Mouse (Mus musculus): ENCODE results near the gene Med31.
"Not testable (repeated sequence)": the region's sequence is repeated elsewhere in the genome, so short reads cannot be mapped to it uniquely, and the experiment has no call there.

Gene Med31

GRCm38 (mm10) chr11:72196506-72196905, 18.9 kb downstream of the Med31 start:
- no peak for DNase-seq

GRCm38 (mm10) chr11:72194259-72194658, 21.1 kb downstream of the Med31 start:
- DNase-seq = no peak

- DNase-seq = no peak
These were observed 24.5 kb downstream of the Med31 start for GRCm38 (mm10) chr11:72190857-72191256.

- no peak for DNase-seq
These were observed 31.1 kb downstream of the Med31 start for GRCm38 (mm10) chr11:72184252-72184651.

- DNase-seq = no peak
These were observed 34.3 kb downstream of the Med31 start for GRCm38 (mm10) chr11:72181136-72181535.

- DNase-seq = no peak
These were observed 34.8 kb downstream of the Med31 start for GRCm38 (mm10) chr11:72180556-72180955.

GRCm38 (mm10) chr11:72176553-72176952, 38.8 kb downstream of the Med31 start:
- DNase-seq = no peak

- no peak for DNase-seq
These were observed 39.4 kb downstream of the Med31 start for GRCm38 (mm10) chr11:72175966-72176365.

- DNase-seq = no peak
These were observed 40.7 kb downstream of the Med31 start for GRCm38 (mm10) chr11:72174721-72175120.

- no peak for DNase-seq
These were observed 41.9 kb downstream of the Med31 start for GRCm38 (mm10) chr11:72173506-72173905.

GRCm38 (mm10) chr11:72171906-72172305, 43.5 kb downstream of the Med31 start:
- DNase-seq = not testable (repeated sequence)

- DNase-seq = no peak
These were observed 45.5 kb downstream of the Med31 start for GRCm38 (mm10) chr11:72169871-72170270.

GRCm38 (mm10) chr11:72163198-72163597, 52.2 kb downstream of the Med31 start:
- DNase-seq = no peak
